Mouse (Mus musculus): ENCODE measurements around the gene Ufc1. TPM values are rescaled to one million over a fixed set of nuclear protein-coding genes. Genes with fewer than 3 reads are reported as not detected.

The Ufc1 gene
- total and polyA plus RNA-seq, 2 experiments from 2014 or later, result 90.1 to 142 TPM

- peaks cover 12% of the 10 kb centered on the region for H3K4me1 ChIP-seq (ENCODE audit: insufficient read depth, low read length)
- no peaks in the 10 kb centered on the region for H3K9me3 ChIP-seq (ENCODE audit: low read length)
- H3K4me2 ChIP-seq (ENCODE audit: low read depth, low read length), result no peak overlapping the region
- H3K27me3 ChIP-seq (ENCODE audit: insufficient read depth, low read length), result no peaks in the 10 kb centered on the region
- H3K36me3 ChIP-seq (ENCODE audit: insufficient read depth, low read length), result peaks cover 20% of the 10 kb centered on the region; the same call in 1 of the 2 replicates
- no peak overlapping the region for H3K9ac ChIP-seq (replicated peaks; ENCODE audit: low read length)
- no peak overlapping the region for H3K4me3 ChIP-seq (ENCODE audit: low read length)
- DNase-seq (ENCODE audit: low spot score), result no peak
- H3K27ac ChIP-seq, result no peak overlapping the region
- no peak for TF ChIP-seq CTCF (IDR thresholded peaks at IDR 0.05; ENCODE audit: low read depth)
- 91% methylated on average over 18 of the region's 18 CpGs for WGBS
- no peak for ATAC-seq
Measured at GRCm38 (mm10) chr1:171283188-171284160, 11.3 kb downstream of the Ufc1 start.

GRCm38 (mm10) chr1:171282086-171282805 is 12.6 kb downstream of the Ufc1 start:
- Histone ChIP-seq H3K4me3 (ENCODE audit: low read length) (no peak overlapping the region), H3K4me2 (ENCODE audit: low read depth, low read length) (peak overlapping the region; percentile 95; the same call in 1 of the 2 replicates)
- WGBS, result 76% methylated on average over 18 of the region's 18 CpGs

GRCm38 (mm10) chr1:171281528-171281923 is 13.3 kb downstream of the Ufc1 start:
- DNase-seq (ENCODE audit: low spot score) (peak; percentile 78), ATAC-seq (peak; percentile 56)
- Histone ChIP-seq H3K27me3 (ENCODE audit: insufficient read depth, low read length) (no peaks in the 10 kb centered on the region), H3K9me3 (ENCODE audit: low read length) (no peaks in the 10 kb centered on the region), H3K4me2 (ENCODE audit: low read depth, low read length) (peak overlapping the region; percentile 95), H3K36me3 (ENCODE audit: insufficient read depth, low read length) (peaks cover 38% of the 10 kb centered on the region), H3K4me3 (ENCODE audit: low read length) (peak overlapping the region; percentile 68), H3K9ac (replicated peaks; ENCODE audit: low read length) (peak overlapping the region; percentile 37), H3K4me1 (ENCODE audit: insufficient read depth, low read length) (peaks cover 9% of the 10 kb centered on the region), H3K27ac (peak overlapping the region; percentile 85)
- peak; percentile 69 for TF ChIP-seq CTCF (IDR thresholded peaks at IDR 0.05; ENCODE audit: low read depth)
- WGBS, result 0% methylated on average over 10 of the region's 10 CpGs

More at GRCm38 (mm10) chr1:171282086-171282805, 12.6 kb downstream of the Ufc1 start:
- H3K36me3 ChIP-seq (ENCODE audit: insufficient read depth, low read length), result peaks cover 31% of the 10 kb centered on the region
- no peaks in the 10 kb centered on the region for H3K9me3 ChIP-seq (ENCODE audit: low read length)
- H3K27ac ChIP-seq, result 0 out of 2 replicates have a peak overlapping the region, but pooled peaks have one; percentile 85
- TF ChIP-seq CTCF (IDR thresholded peaks at IDR 0.05; ENCODE audit: low read depth), result no peak
- ATAC-seq (no peak), DNase-seq (ENCODE audit: low spot score) (no peak)
- H3K27me3 ChIP-seq (ENCODE audit: insufficient read depth, low read length), result no peaks in the 10 kb centered on the region
- H3K4me1 ChIP-seq (ENCODE audit: insufficient read depth, low read length), result peaks cover 12% of the 10 kb centered on the region
- H3K9ac ChIP-seq (replicated peaks; ENCODE audit: low read length), result no peak overlapping the region

GRCm38 (mm10) chr1:171280916-171281527 is 13.8 kb downstream of the Ufc1 start, which contains the start of gene Ppox:
TSS of gene Ppox (minus strand) at chr1:171281186.
- peaks cover 6% of the 10 kb centered on the region for H3K4me1 ChIP-seq (ENCODE audit: insufficient read depth, low read length)
- peak within 1 kb of the TSS; percentile 95 for H3K4me2 ChIP-seq (ENCODE audit: low read depth, low read length)
- peak within 1 kb of the TSS; percentile 59 for H3K9ac ChIP-seq (replicated peaks; ENCODE audit: low read length)
- peak within 1 kb of the TSS; percentile 68 for H3K4me3 ChIP-seq (ENCODE audit: low read length)
- TF ChIP-seq CTCF (IDR thresholded peaks at IDR 0.05; ENCODE audit: low read depth), result no peak
- H3K27me3 ChIP-seq (ENCODE audit: insufficient read depth, low read length), result no peaks in the 10 kb centered on the region
- H3K27ac ChIP-seq, result peak within 1 kb of the TSS; percentile 85
- under 1% methylated on average over 26 of the region's 26 CpGs for WGBS
- H3K9me3 ChIP-seq (ENCODE audit: low read length), result no peaks in the 10 kb centered on the region
- ATAC-seq, result peak; percentile 97
- DNase-seq (ENCODE audit: low spot score), result peak; percentile 98
- peaks cover 39% of the 10 kb centered on the region for H3K36me3 ChIP-seq (ENCODE audit: insufficient read depth, low read length)

GRCm38 (mm10) chr1:171280250-171280915 is 14.4 kb downstream of the Ufc1 start:
- Histone ChIP-seq H3K4me1 (ENCODE audit: insufficient read depth, low read length) (peaks cover 6% of the 10 kb centered on the region), H3K27ac (no peak overlapping the region; the same call in 1 of the 2 replicates), H3K9me3 (ENCODE audit: low read length) (no peaks in the 10 kb centered on the region), H3K36me3 (ENCODE audit: insufficient read depth, low read length) (peaks cover 37% of the 10 kb centered on the region), H3K27me3 (ENCODE audit: insufficient read depth, low read length) (no peaks in the 10 kb centered on the region), H3K4me3 (ENCODE audit: low read length) (peak overlapping the region; percentile 68), H3K9ac (replicated peaks; ENCODE audit: low read length) (peak overlapping the region; percentile 59), H3K4me2 (ENCODE audit: low read depth, low read length) (peak overlapping the region; percentile 95)
- TF ChIP-seq CTCF (IDR thresholded peaks at IDR 0.05; ENCODE audit: low read depth), result no peak
- DNase-seq (ENCODE audit: low spot score) (no peak), ATAC-seq (peak; percentile 10)
- WGBS, result 1% methylated on average over 25 of the region's 25 CpGs

GRCm38 (mm10) chr1:171279721-171280120 is 15.1 kb downstream of the Ufc1 start:
- peaks cover 6% of the 10 kb centered on the region for H3K4me1 ChIP-seq (ENCODE audit: insufficient read depth, low read length)
- H3K4me2 ChIP-seq (ENCODE audit: low read depth, low read length), result peak overlapping the region; percentile 95
- no peaks in the 10 kb centered on the region for H3K9me3 ChIP-seq (ENCODE audit: low read length)
- peaks cover 39% of the 10 kb centered on the region for H3K36me3 ChIP-seq (ENCODE audit: insufficient read depth, low read length)
- H3K27me3 ChIP-seq (ENCODE audit: insufficient read depth, low read length), result no peaks in the 10 kb centered on the region
- peak overlapping the region; percentile 68; the same call in 1 of the 2 replicates for H3K4me3 ChIP-seq (ENCODE audit: low read length)
- no peak overlapping the region for H3K9ac ChIP-seq (replicated peaks; ENCODE audit: low read length)
- no peak for TF ChIP-seq CTCF (IDR thresholded peaks at IDR 0.05; ENCODE audit: low read depth)
- WGBS, result 59% methylated on average over 5 of the region's 5 CpGs
- no peak for ATAC-seq
- DNase-seq (ENCODE audit: low spot score), result no peak
- no peak overlapping the region for H3K27ac ChIP-seq
